Mouse (Mus musculus): ENCODE results near the gene Gdpd5.

DNA sequence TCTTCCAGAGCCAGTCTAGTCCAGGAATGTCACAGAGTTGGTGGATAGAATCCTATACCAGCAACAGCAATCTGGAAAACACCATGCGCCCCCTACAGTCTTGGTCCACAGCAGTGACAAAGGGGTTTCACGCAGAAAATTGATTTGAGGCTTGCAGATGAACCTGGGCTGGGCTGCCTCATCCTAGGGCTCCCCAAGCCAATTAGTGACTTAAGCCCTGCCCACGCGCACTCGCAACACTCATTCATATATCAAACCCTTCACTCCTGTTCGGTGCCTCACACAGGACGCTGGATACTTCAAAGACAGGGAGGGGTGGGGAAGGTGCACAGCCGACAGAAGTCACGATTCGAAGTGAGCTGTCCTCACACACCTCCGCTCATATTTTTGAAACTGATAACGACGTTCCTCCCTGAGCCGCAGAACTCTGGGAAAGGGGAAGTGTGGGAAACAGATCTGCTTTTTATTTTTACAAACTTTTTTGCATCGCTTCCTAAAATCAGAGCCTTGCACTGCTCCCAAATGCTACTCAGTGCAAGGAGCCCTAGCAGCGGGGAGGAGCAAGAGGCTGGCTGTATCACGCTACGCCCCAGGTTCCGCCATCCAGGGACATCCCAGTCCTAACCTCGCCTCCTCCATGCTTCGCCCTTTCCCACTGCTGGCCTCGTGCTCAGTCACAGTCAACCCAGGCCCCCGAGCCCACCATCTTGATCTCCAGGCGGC is 562 bp upstream of the Gdpd5 start:
- TF ChIP-seq FLI1 (IDR thresholded peaks at IDR 0.05; ENCODE audit: low read length) = no peak
- TF ChIP-seq GATA1 (IDR thresholded peaks at IDR 0.05; ENCODE audit: borderline replicate concordance, low read length) = no peak
